Mouse (Mus musculus) effector memory CD4-positive, alpha-beta T cell, adult 7 months (primary cell): ENCODE results near the gene Uhrf1bp1l. TPM values are rescaled to one million over a fixed set of nuclear protein-coding genes. Genes with fewer than 3 reads are reported as not detected.

Source experiments
- polyA plus RNA-seq: library from polyadenylated mRNA; unstranded; fragments of 100-300 nt; shearing (Covaris generic); gene quantifications from one replicate; pipeline ENCODE4 v1.2.1, GENCODE M21; 2017

Uhrf1bp1l gene
- polyA plus RNA-seq: 79.8 TPM

GRCm38 (mm10) chr10:89744871-89745665 is at the start of gene Uhrf1bp1l:
TSS of gene Uhrf1bp1l (plus strand) at chr10:89744991.

GRCm38 (mm10) chr10:89732001-89732794 is 12.6 kb upstream of the Uhrf1bp1l start, which contains the start of gene Actr6:
TSS of gene Actr6 (minus strand) at chr10:89732295.

Other genes starting within 250 kb of the Uhrf1bp1l start
- not detected for gene Nr1h4, start 211.4 kb upstream of the Uhrf1bp1l start, polyA plus RNA-seq
- not detected for gene Slc17a8, start 123.7 kb upstream of the Uhrf1bp1l start, polyA plus RNA-seq
- gene Scyl2, start 58.7 kb upstream of the Uhrf1bp1l start, polyA plus RNA-seq: 31.8 TPM
- gene Actr6, start 12.7 kb upstream of the Uhrf1bp1l start, polyA plus RNA-seq: 15.9 TPM
- gene Anks1b, start 128.5 kb downstream of the Uhrf1bp1l start, polyA plus RNA-seq: not detected